Mouse (Mus musculus) liver, embryonic 14.5 days (tissue): ENCODE results near the gene Ccdc181.

ENCODE experiments used
- CTCF ChIP-seq: IDR thresholded peaks from 2 replicates; pipeline ENCODE4 v1.5.1; 2016; ENCODE audit warnings: antibody characterized with exemption, low read depth, control low read depth
- EP300 ChIP-seq: IDR thresholded peaks from 2 replicates; pipeline ENCODE4 v1.6.1; 2016; ENCODE audit warnings: antibody characterized with exemption, low read depth

DNA sequence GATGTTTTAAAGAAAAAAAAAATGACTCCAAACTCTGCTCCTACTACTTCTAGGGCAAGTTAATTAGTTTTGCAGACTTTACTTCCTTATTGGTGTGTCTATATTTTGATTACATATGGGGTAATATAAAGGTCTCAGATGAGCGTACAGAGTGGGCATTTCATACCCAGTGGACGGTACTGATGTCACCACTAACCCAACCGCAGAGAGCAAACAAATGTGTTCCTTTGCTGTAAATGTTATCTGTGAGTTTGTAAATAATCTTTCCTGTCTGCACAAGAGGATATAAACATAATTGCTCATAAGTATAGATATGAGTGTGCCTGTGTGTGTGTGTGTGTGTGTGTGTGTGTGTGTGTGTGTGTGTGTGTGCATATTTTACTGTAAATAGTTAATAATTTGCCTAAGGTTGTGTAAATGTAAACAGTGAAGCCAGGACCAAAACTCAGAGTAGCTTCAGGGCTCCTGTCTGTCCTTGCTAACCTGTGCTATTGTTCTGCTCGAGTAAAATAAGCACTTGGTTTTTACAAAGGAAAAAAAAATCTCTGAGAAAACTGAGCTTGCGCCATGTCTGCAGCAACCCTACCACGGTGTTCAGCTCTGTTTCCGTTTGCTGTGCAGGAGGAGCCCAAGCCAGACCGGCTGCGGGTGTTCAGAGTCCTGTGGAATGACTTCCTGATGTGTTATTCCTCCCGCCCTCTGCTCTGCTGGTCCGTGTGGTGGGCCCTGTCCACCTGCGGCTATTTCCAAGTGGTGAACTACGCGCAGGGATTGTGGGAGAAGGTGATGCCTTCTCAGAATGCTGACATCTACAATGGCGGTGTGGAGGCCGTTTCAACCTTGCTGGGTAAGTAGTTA lies 15.0 kb upstream of the Ccdc181 start:
- no peak for TF ChIP-seq EP300
- no peak for TF ChIP-seq CTCF
